Mouse (Mus musculus) liver, adult (tissue): ENCODE measurements around the gene Mypn.

Experiments used
- GATA4 ChIP-seq: IDR thresholded peaks from 2 replicates; pipeline ENCODE4 v1.6.1; 2014; ENCODE audit warnings: mild to moderate bottlenecking, low read length; ENCODE audit not compliant: insufficient replicate concordance

The Mypn gene

GRCm38 (mm10) chr10:63176471-63176931 lies 27.3 kb downstream of the Mypn start:
- TF ChIP-seq GATA4 = peak; percentile 69; the same call in 1 of the 2 replicates

- no peak for TF ChIP-seq GATA4
Observed at GRCm38 (mm10) chr10:63172089-63172488, 31.7 kb downstream of the Mypn start.

- TF ChIP-seq GATA4 = no peak
Observed at GRCm38 (mm10) chr10:63169503-63169902, 34.2 kb downstream of the Mypn start.

GRCm38 (mm10) chr10:63168124-63168523 lies 35.6 kb downstream of the Mypn start:
- TF ChIP-seq GATA4 = no peak

- TF ChIP-seq GATA4 = no peak
Observed at GRCm38 (mm10) chr10:63167241-63167995, 36.3 kb downstream of the Mypn start.

GRCm38 (mm10) chr10:63165752-63166412 lies 37.9 kb downstream of the Mypn start:
- TF ChIP-seq GATA4 = no peak

GRCm38 (mm10) chr10:63161240-63161639 lies 42.5 kb downstream of the Mypn start:
- no peak for TF ChIP-seq GATA4

GRCm38 (mm10) chr10:63160671-63161070 lies 43.1 kb downstream of the Mypn start:
- no peak for TF ChIP-seq GATA4

- TF ChIP-seq GATA4 = peak; percentile 91; the same call in 1 of the 2 replicates
Observed at GRCm38 (mm10) chr10:63158191-63158590, 45.6 kb downstream of the Mypn start.

GRCm38 (mm10) chr10:63157491-63157890 lies 46.3 kb downstream of the Mypn start:
- TF ChIP-seq GATA4 = no peak

GRCm38 (mm10) chr10:63156919-63157318 lies 46.8 kb downstream of the Mypn start:
- TF ChIP-seq GATA4 = no peak

- TF ChIP-seq GATA4 = no peak
Observed at GRCm38 (mm10) chr10:63156351-63156750, 47.4 kb downstream of the Mypn start.

GRCm38 (mm10) chr10:63155668-63156350 lies 47.9 kb downstream of the Mypn start:
- peak; percentile 88; the same call in 1 of the 2 replicates for TF ChIP-seq GATA4

GRCm38 (mm10) chr10:63154726-63155125 lies 49.0 kb downstream of the Mypn start:
- TF ChIP-seq GATA4 = no peak

- TF ChIP-seq GATA4 = no peak
Observed at GRCm38 (mm10) chr10:63154226-63154625, 49.5 kb downstream of the Mypn start.

GRCm38 (mm10) chr10:63153563-63153962 lies 50.2 kb downstream of the Mypn start:
- TF ChIP-seq GATA4 = no peak
